Mouse (Mus musculus) liver, embryonic 14.5 days (tissue): ENCODE results near the gene 4930544D05Rik. TPM values are rescaled to one million over a fixed set of nuclear protein-coding genes. Genes with fewer than 3 reads are reported as not detected.
A peak's percentile ranks its signal among the peaks of the same experiment; 100 is the strongest.

Experiments used
- ATAC-seq: fragments of 200-750 bp; cut with Nextera tagmentation; 2 replicates; pipeline ENCODE4 v1.8.0; 2017; ENCODE audit warnings: moderate number of reproducible peaks, mild to moderate bottlenecking, moderate library complexity; ENCODE audit not compliant: insufficient read depth
- DNase-seq, 3 experiments: peaks; one replicate each; pipeline ENCODE4 v3.0.0-alpha.2; 2012 to 2013; ENCODE audit warnings: low read depth in 3 of 3, low spot score in 3 of 3
- H3K27ac ChIP-seq: fragments of 300-500 bp; sonication (generic); 2 replicates; pipeline ENCODE4 v1.5.1; 2014; ENCODE audit warnings: moderate library complexity, mild to moderate bottlenecking, control low read depth, inconsistent platforms
- H3K27me3 ChIP-seq: fragments of 300-500 bp; sonication (generic); 2 replicates; pipeline ENCODE4 v1.6.1; 2014; ENCODE audit warnings: mild to moderate bottlenecking, low read length, moderate library complexity; ENCODE audit not compliant: control insufficient read depth, insufficient read depth
- H3K36me3 ChIP-seq: fragments of 300-500 bp; sonication (generic); replicated peaks from 2 replicates; pipeline ENCODE4 v1.6.1; 2014; ENCODE audit warnings: low read depth; ENCODE audit not compliant: control insufficient read depth, insufficient read depth
- H3K4me1 ChIP-seq, 2 experiments: fragments of 200-500 bp in 1 of 2; fragments of 300-500 bp in 1 of 2; sonication (generic) in 1 of 2; replicated peaks; 2 replicates each; pipeline ENCODE4 v1.6.1; 2012 to 2014; ENCODE audit warnings: antibody characterized with exemption in 1 of 2, inconsistent platforms in 1 of 2, low read length in 1 of 2; ENCODE audit not compliant: control insufficient read depth in 2 of 2, insufficient read depth in 2 of 2
- H3K4me2 ChIP-seq: fragments of 300-500 bp; sonication (generic); 2 replicates; pipeline ENCODE4 v1.6.1; 2014; ENCODE audit warnings: low read depth, mild to moderate bottlenecking, control low read depth, moderate library complexity
- H3K4me3 ChIP-seq, 2 experiments: fragments of 200-500 bp in 1 of 2; fragments of 300-500 bp in 1 of 2; sonication (generic) in 1 of 2; 2 replicates each; pipeline ENCODE4 v1.5.1; 2012 to 2014; ENCODE audit warnings: low read depth in 2 of 2, low read length in 2 of 2, mild to moderate bottlenecking in 2 of 2, control low read depth in 1 of 2, inconsistent platforms in 1 of 2, moderate library complexity in 1 of 2; ENCODE audit not compliant: insufficient read depth in 1 of 2
- H3K9ac ChIP-seq: fragments of 300-500 bp; sonication (generic); replicated peaks from 2 replicates; pipeline ENCODE4 v1.6.1; 2014; ENCODE audit warnings: mild to moderate bottlenecking, control low read depth, moderate library complexity
- H3K9me3 ChIP-seq: fragments of 300-500 bp; sonication (generic); 2 replicates; pipeline ENCODE4 v1.6.1; 2016; ENCODE audit warnings: low read length, mixed read lengths; ENCODE audit not compliant: control insufficient read depth
- CTCF ChIP-seq: IDR thresholded peaks from 2 replicates; pipeline ENCODE4 v1.5.1; 2016; ENCODE audit warnings: antibody characterized with exemption, low read depth, control low read depth
- EP300 ChIP-seq: IDR thresholded peaks from 2 replicates; pipeline ENCODE4 v1.6.1; 2016; ENCODE audit warnings: antibody characterized with exemption, low read depth
- WGBS: fragments of 180-500 bp; shearing (Covaris S2); extraction: QIAGEN DNeasy Blood & Tissue Kit; methylation state at CpG from one replicate; pipeline ENCODE4 v1.1.7; 2014; ENCODE audit not compliant: insufficient replicate concordance; 5-methylcytosine and 5-hydroxymethylcytosine counted together
- polyA plus RNA-seq, 2 experiments: library from polyadenylated mRNA; depleted of rRNA in 1 of 2; stranded (reverse) in 1 of 2; unstranded in 1 of 2; fragments of >200 nt; fragmentation: Nextera tagmentation in 1 of 2; extraction: Ambion mirVana in 1 of 2; gene quantifications; 2 replicates each; pipeline versions ENCODE4 v1.2.1 to v1.2.3; 2012 to 2014

4930544D05Rik gene
- polyA plus RNA-seq, 2 experiments = not detected

GRCm38 (mm10) chr11:70654198-70654922, 38.7 kb downstream of the 4930544D05Rik start, which contains the start of gene Pfn1:
TSS of gene Pfn1 (minus strand) at chr11:70654644.
- H3K4me1 ChIP-seq = peaks cover 45 to 47% of the 10 kb centered on the region in 2 experiments
- peaks cover 36% of the 10 kb centered on the region for H3K36me3 ChIP-seq
- H3K4me2 ChIP-seq = peak within 1 kb of the TSS; percentile 85
- TF ChIP-seq EP300 (peak; percentile 15; the same call in 1 of the 2 replicates), CTCF (no peak)
- ATAC-seq (peak; percentile 68), DNase-seq (peak; percentile 74 to 76 (median 75))
- peak within 1 kb of the TSS; percentile 85 to 97 for H3K4me3 ChIP-seq
- WGBS = under 1% methylated on average over 57 of the region's 61 CpGs
- peak within 1 kb of the TSS; percentile 91 for H3K27ac ChIP-seq
- H3K27me3 ChIP-seq = no peaks in the 10 kb centered on the region; the same call in 1 of the 2 replicates
- H3K9ac ChIP-seq = peak within 1 kb of the TSS; percentile 99
- no peaks in the 10 kb centered on the region for H3K9me3 ChIP-seq

DNA sequence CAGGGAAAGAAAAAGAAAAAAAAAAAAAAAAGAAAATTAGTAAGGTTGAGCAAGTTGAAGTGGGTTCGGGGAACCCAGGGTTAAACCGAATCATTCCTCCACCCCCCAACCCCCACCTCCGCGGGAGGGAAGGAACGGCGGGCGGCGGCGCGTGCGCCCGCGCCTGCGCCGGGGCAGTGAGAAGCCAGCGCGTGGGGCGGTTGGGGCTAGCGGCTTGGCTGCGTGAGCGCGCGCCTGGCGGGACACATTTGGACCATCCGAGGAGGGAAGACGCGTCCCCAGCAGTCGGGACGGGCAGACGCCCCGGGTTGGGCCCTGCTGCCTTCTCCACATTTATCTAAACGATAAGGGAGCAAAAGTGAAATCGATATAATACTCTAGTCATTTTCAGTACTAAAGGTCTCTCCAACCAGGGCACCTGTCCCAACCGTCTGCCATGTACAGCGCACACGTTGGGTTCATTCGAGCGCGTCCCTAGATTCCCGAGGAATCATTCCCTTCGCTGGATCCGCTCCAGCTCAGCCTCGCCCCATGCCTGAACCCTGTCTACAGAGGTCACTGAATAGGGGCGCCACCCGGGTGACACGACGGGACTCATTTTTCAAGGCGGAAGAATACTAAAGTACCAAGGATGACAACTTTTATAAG, 39.4 kb downstream of the 4930544D05Rik start:
- TF ChIP-seq EP300 = no peak; the same call in 1 of the 2 replicates
- no peak for TF ChIP-seq CTCF
- under 1% methylated on average over 48 of the region's 48 CpGs for WGBS
- Histone ChIP-seq H3K9me3 (no peaks in the 10 kb centered on the region), H3K36me3 (peaks cover 29% of the 10 kb centered on the region), H3K4me3 (peak overlapping the region; percentile 66 to 97), H3K9ac (peak overlapping the region; percentile 99), H3K4me1 (peaks cover 40 to 42% of the 10 kb centered on the region in 2 experiments), H3K4me2 (peak overlapping the region; percentile 85), H3K27ac (peak overlapping the region; percentile 91), H3K27me3 (no peaks in the 10 kb centered on the region; the same call in 1 of the 2 replicates)
- DNase-seq = peak; percentile 60 to 63 (median 63)
- peak; percentile 60 for ATAC-seq

GRCm38 (mm10) chr11:70655571-70656455, 40.2 kb downstream of the 4930544D05Rik start:
- peaks cover 33 to 37% of the 10 kb centered on the region in 2 experiments for H3K4me1 ChIP-seq

GRCm38 (mm10) chr11:70656456-70656927, 40.8 kb downstream of the 4930544D05Rik start:
- no peak for ATAC-seq
- Histone ChIP-seq H3K9ac (no peak overlapping the region; the same call in 1 of the 2 replicates), H3K27me3 (no peaks in the 10 kb centered on the region; the same call in 1 of the 2 replicates), H3K27ac (no peak overlapping the region), H3K4me3 (peak overlapping the region; percentile 21 to 97), H3K4me2 (peak overlapping the region; percentile 85), H3K36me3 (peaks cover 14% of the 10 kb centered on the region), H3K4me1 (peaks cover 27 to 30% of the 10 kb centered on the region in 2 experiments), H3K9me3 (no peaks in the 10 kb centered on the region)
- WGBS = 23% methylated on average over 16 of the region's 16 CpGs
- no peak for DNase-seq
- TF ChIP-seq CTCF (no peak), EP300 (no peak)

More at GRCm38 (mm10) chr11:70655571-70656455, 40.2 kb downstream of the 4930544D05Rik start:
- no peak for DNase-seq
- Histone ChIP-seq H3K9ac (peak overlapping the region; percentile 99), H3K27me3 (no peaks in the 10 kb centered on the region; the same call in 1 of the 2 replicates), H3K36me3 (peaks cover 21% of the 10 kb centered on the region), H3K4me2 (peak overlapping the region; percentile 85), H3K27ac (peak overlapping the region; percentile 91), H3K4me3 (peak overlapping the region; percentile 66 to 97), H3K9me3 (no peaks in the 10 kb centered on the region)
- 2% methylated on average over 61 of the region's 61 CpGs for WGBS
- 0 out of 2 replicates have a peak, but pooled peaks have one; percentile 13 for ATAC-seq
- TF ChIP-seq EP300 (no peak), CTCF (no peak)
